ENCODE assay signal across 16 mouse cellular contexts in genomic region chr11:89404489-89404888, GRCm38 (mm10).
A peak's percentile ranks its signal among the peaks of the same experiment; 100 is the strongest.
DNase-seq lines count a peak whose midpoint lies in the region; ATAC-seq and TF ChIP-seq lines count a peak whose summit lies in the region.
"Had no signal": no experiment of that assay in that cellular context is flagged by ENCODE, and none has a peak within 500 bp of the region (broad histone marks: within the 10 kb centered on the region; RNA-seq: fewer than 3 reads in every experiment).

No protein-coding gene starts in this region.

- no peaks in the 10 kb centered on the region for H3K27me3 ChIP-seq in heart, adult 2 months (ENCODE audit: control insufficient read depth, insufficient read depth, low read length)
- H3K27me3 ChIP-seq in heart, embryonic 10.5 days (ENCODE audit: insufficient read depth, poor library complexity, severe bottlenecking) = no peaks in the 10 kb centered on the region
- H3K27me3 ChIP-seq in liver, postnatal 0 days (ENCODE audit: insufficient read depth, low read length) = no peaks in the 10 kb centered on the region
- H3K27me3 ChIP-seq in liver, embryonic 12.5 days (replicated peaks) = no peaks in the 10 kb centered on the region
- peaks cover 4% of the 10 kb centered on the region for H3K27me3 ChIP-seq in CH12.LX (replicated peaks)
- H3K27me3 ChIP-seq: embryonic facial prominence, embryonic 15.5 days; forebrain, embryonic 13.5 days; heart, embryonic 13.5 days; kidney, embryonic 15.5 days; limb, embryonic 15.5 days; neural tube, embryonic 15.5 days had no signal

- in situ Hi-C loops in CH12.LX (cut with MboI; ENCODE audit: low pct_ligation_motif_present, low pct_unique_long_range_greater_than_20kb, low sequenced_read_pairs) = no loop called here

- H3K9me3 ChIP-seq in heart, embryonic 10.5 days = no peaks in the 10 kb centered on the region
- no peaks in the 10 kb centered on the region for H3K9me3 ChIP-seq in liver, postnatal 0 days (ENCODE audit: low read length)
- H3K9me3 ChIP-seq in liver, embryonic 12.5 days (replicated peaks) = no peaks in the 10 kb centered on the region
- H3K9me3 ChIP-seq in CH12.LX (replicated peaks; ENCODE audit: low read length) = no peaks in the 10 kb centered on the region
- H3K9me3 ChIP-seq: embryonic facial prominence, embryonic 15.5 days; forebrain, embryonic 13.5 days; heart, embryonic 13.5 days; kidney, embryonic 15.5 days; limb, embryonic 15.5 days; neural tube, embryonic 15.5 days had no signal

- intact Hi-C loops in heart, adult 2 months (cut with DNase I) = loop anchor here (10.0 kb wide), 1 partner anchor 240 kb away; no protein-coding TSS in a partner anchor

- TF ChIP-seq CTCF in heart, adult 2 months (IDR thresholded peaks at IDR 0.05) = peak; percentile 42
- 0 out of 2 replicates have a peak, but pooled peaks have one; percentile 8 for TF ChIP-seq CTCF in liver, postnatal 0 days (IDR thresholded peaks at IDR 0.05; ENCODE audit: low read depth)
- peak; percentile 37 to 66 for TF ChIP-seq CTCF in CH12.LX (conservative IDR thresholded peaks at IDR 0.05 in 1 of 2, IDR thresholded peaks at IDR 0.05 in 1 of 2; ENCODE audit: low read depth in 2 of 2, low read length in 2 of 2)

- DNase-seq in heart, adult 2 months = no peak
- DNase-seq in heart, embryonic 10.5 days (ENCODE audit: low spot score) = no peak
- DNase-seq in liver, postnatal 0 days = no peak
- DNase-seq in 416B (ENCODE audit: low read depth) (peak; percentile 5), CH12.LX (ENCODE audit: extremely low read depth) (peak; percentile 37)
- no peak for DNase-seq in retina, postnatal 1 day
- DNase-seq: cerebellum, adult 9-11 months; gastrocnemius, postnatal 10 days; right cerebral cortex, postnatal 25 days had no signal

- ATAC-seq in liver, postnatal 0 days = no peak
- ATAC-seq in liver, embryonic 12.5 days = no peak
- ATAC-seq: forebrain, embryonic 13.5 days had no signal

- 86% methylated on average over 1 of the region's 1 CpGs for WGBS in heart, adult 2 months
- 79% methylated on average over 1 of the region's 1 CpGs for WGBS in heart, embryonic 10.5 days
- 76% methylated on average over 1 of the region's 1 CpGs for WGBS in liver, postnatal 0 days (ENCODE audit: insufficient replicate concordance)
- 76% methylated on average over 1 of the region's 1 CpGs for WGBS in liver, embryonic 12.5 days (ENCODE audit: insufficient replicate concordance)

- H3K4me2 ChIP-seq in liver, postnatal 0 days (ENCODE audit: low read depth, low read length) = no peak overlapping the region
- H3K4me2 ChIP-seq in liver, embryonic 12.5 days = no peak overlapping the region
- H3K4me2 ChIP-seq in CH12.LX (ENCODE audit: insufficient read depth, low read depth, poor library complexity, severe bottlenecking) = no peak overlapping the region
- H3K4me2 ChIP-seq: embryonic facial prominence, embryonic 15.5 days; forebrain, embryonic 13.5 days; heart, embryonic 13.5 days; kidney, embryonic 15.5 days; limb, embryonic 15.5 days; neural tube, embryonic 15.5 days had no signal

- TF ChIP-seq RAD21 in CH12.LX (IDR thresholded peaks at IDR 0.05; ENCODE audit: low read depth, low read length) = peak; percentile 65

- no peaks in the 10 kb centered on the region for H3K4me1 ChIP-seq in heart, adult 2 months (ENCODE audit: control insufficient read depth, insufficient read depth, low read length)
- no peaks in the 10 kb centered on the region for H3K4me1 ChIP-seq in heart, embryonic 10.5 days
- no peaks in the 10 kb centered on the region for H3K4me1 ChIP-seq in liver, postnatal 0 days (ENCODE audit: insufficient read depth)
- H3K4me1 ChIP-seq in liver, embryonic 12.5 days = no peaks in the 10 kb centered on the region
- H3K4me1 ChIP-seq in CH12.LX (ENCODE audit: control insufficient read depth in 1 of 2, insufficient read depth in 2 of 2) = no peaks in the 10 kb centered on the region
- H3K4me1 ChIP-seq: embryonic facial prominence, embryonic 15.5 days; forebrain, embryonic 13.5 days; heart, embryonic 13.5 days; neural tube, embryonic 15.5 days had no signal

- H3K36me3 ChIP-seq in heart, adult 2 months (ENCODE audit: control insufficient read depth, insufficient read depth, low read length) = no peaks in the 10 kb centered on the region
- H3K36me3 ChIP-seq in heart, embryonic 10.5 days = no peaks in the 10 kb centered on the region
- H3K36me3 ChIP-seq in liver, postnatal 0 days (replicated peaks; ENCODE audit: insufficient read depth, low read length) = no peaks in the 10 kb centered on the region
- no peaks in the 10 kb centered on the region for H3K36me3 ChIP-seq in liver, embryonic 12.5 days
- no peaks in the 10 kb centered on the region for H3K36me3 ChIP-seq in CH12.LX (replicated peaks in 1 of 2; ENCODE audit: control insufficient read depth in 1 of 2, insufficient read depth in 1 of 2, low read length in 1 of 2)
- H3K36me3 ChIP-seq: embryonic facial prominence, embryonic 15.5 days; heart, embryonic 13.5 days; kidney, embryonic 15.5 days; limb, embryonic 15.5 days; neural tube, embryonic 15.5 days had no signal

- H3K4me3 ChIP-seq in heart, adult 2 months = no peak overlapping the region
- H3K4me3 ChIP-seq in heart, embryonic 10.5 days = no peak overlapping the region
- H3K4me3 ChIP-seq in liver, postnatal 0 days (ENCODE audit: low read depth, low read length) = no peak overlapping the region
- no peak overlapping the region for H3K4me3 ChIP-seq in liver, embryonic 12.5 days
- no peak overlapping the region for H3K4me3 ChIP-seq in CH12.LX (replicated peaks in 1 of 3; ENCODE audit: low read depth in 2 of 3, low read length in 2 of 3, poor library complexity in 1 of 3)
- H3K4me3 ChIP-seq: embryonic facial prominence, embryonic 15.5 days; forebrain, embryonic 13.5 days; heart, embryonic 13.5 days; kidney, embryonic 15.5 days; limb, embryonic 15.5 days; neural tube, embryonic 15.5 days had no signal

- TF ChIP-seq POLR2A in heart, adult 2 months (IDR thresholded peaks at IDR 0.05; ENCODE audit: insufficient read depth, low read depth, low read length) = no peak
- no peak for TF ChIP-seq POLR2A in CH12.LX (IDR thresholded peaks at IDR 0.05; ENCODE audit: low read depth, low read length)

- H3K9ac ChIP-seq in heart, adult 2 months (ENCODE audit: low read depth, low read length) = no peak overlapping the region
- no peak overlapping the region for H3K9ac ChIP-seq in liver, postnatal 0 days (replicated peaks)
- H3K9ac ChIP-seq in liver, embryonic 12.5 days = no peak overlapping the region
- H3K9ac ChIP-seq in CH12.LX (ENCODE audit: insufficient read depth, low read depth) = no peak overlapping the region
- H3K9ac ChIP-seq: embryonic facial prominence, embryonic 15.5 days; forebrain, embryonic 13.5 days; heart, embryonic 13.5 days; kidney, embryonic 15.5 days; limb, embryonic 15.5 days; neural tube, embryonic 15.5 days had no signal

- TF ChIP-seq EP300 in heart, adult 2 months (IDR thresholded peaks at IDR 0.05; ENCODE audit: insufficient read depth, low read depth, low read length) = no peak
- TF ChIP-seq EP300 in liver, postnatal 0 days (IDR thresholded peaks at IDR 0.05; ENCODE audit: low read depth) = no peak
- TF ChIP-seq EP300 in CH12.LX (IDR thresholded peaks at IDR 0.05; ENCODE audit: low read length) = no peak

- H3K79me2 ChIP-seq in heart, adult 2 months (replicated peaks; ENCODE audit: control insufficient read depth, insufficient read depth, low read length) = no peaks in the 10 kb centered on the region
- no peaks in the 10 kb centered on the region for H3K79me2 ChIP-seq in CH12.LX (replicated peaks; ENCODE audit: control insufficient read depth, extremely low read depth, insufficient read depth, poor library complexity, severe bottlenecking)

- H3K27ac ChIP-seq in heart, adult 2 months = no peak overlapping the region
- no peak overlapping the region for H3K27ac ChIP-seq in heart, embryonic 10.5 days
- no peak overlapping the region for H3K27ac ChIP-seq in liver, postnatal 0 days (ENCODE audit: low read depth)
- H3K27ac ChIP-seq in liver, embryonic 12.5 days = no peak overlapping the region
- H3K27ac ChIP-seq in CH12.LX (ENCODE audit: insufficient read depth, low read depth) = no peak overlapping the region
- H3K27ac ChIP-seq: embryonic facial prominence, embryonic 15.5 days; forebrain, embryonic 13.5 days; heart, embryonic 13.5 days; kidney, embryonic 15.5 days; limb, embryonic 15.5 days; neural tube, embryonic 15.5 days had no signal

- dilution Hi-C loops in CH12.LX (cut with MboI; ENCODE audit: extremely low pct_ligation_motif_present, extremely low pct_unique_long_range_greater_than_20kb, low sequenced_read_pairs) = no loop called here

TF ChIP-seq in CH12.LX, 34 proteins besides CTCF, POLR2A, EP300 and RAD21:
- TF ChIP-seq USF2 (conservative IDR thresholded peaks at IDR 0.05; ENCODE audit: low read depth, low read length) (no peak), SMC3 (IDR thresholded peaks at IDR 0.05; ENCODE audit: low read depth, low read length) (peak; percentile 42; the same call in 1 of the 2 replicates)

Comparison
In these comparisons a context has a peak if more than half of its experiments do, and no peak if none do; other contexts are left out.
1. DNase-seq: peak in 416B (single experiment) and CH12.LX (single experiment); none in heart, adult 2 months (0 of 2), heart, embryonic 10.5 days (single experiment), liver, postnatal 0 days (single experiment) and retina, postnatal 1 day (single experiment).
2. Peak in every context shown above with its lines, with median percentiles within 50 percentile points of each other: CTCF ChIP-seq.